Mouse (Mus musculus) heart, postnatal 10 days (tissue): Measurements from ENCODE around the gene Samt4. TPM values are rescaled to one million over a fixed set of nuclear protein-coding genes. Genes with fewer than 3 reads are reported as not detected.
"Not testable (repeated sequence)": the region's sequence is repeated elsewhere in the genome, so short reads cannot be mapped to it uniquely, and the experiment has no call there.

Experiments
- DNase-seq, 2 experiments: peaks; one replicate each; pipeline ENCODE4 v3.0.0; 2021
- intact Hi-C: fragments of 180-260 bp; cut with DNase I; formaldehyde crosslinking; loops from one replicate; pipeline ENCODE4 v1.15.1; 2025
- total RNA-seq, 2 experiments: library from RNA; stranded (reverse); gene quantifications; 2 replicates each; pipeline ENCODE4 v1.2.3; 2021

Samt4 gene
- total RNA-seq: not detected

DNA sequence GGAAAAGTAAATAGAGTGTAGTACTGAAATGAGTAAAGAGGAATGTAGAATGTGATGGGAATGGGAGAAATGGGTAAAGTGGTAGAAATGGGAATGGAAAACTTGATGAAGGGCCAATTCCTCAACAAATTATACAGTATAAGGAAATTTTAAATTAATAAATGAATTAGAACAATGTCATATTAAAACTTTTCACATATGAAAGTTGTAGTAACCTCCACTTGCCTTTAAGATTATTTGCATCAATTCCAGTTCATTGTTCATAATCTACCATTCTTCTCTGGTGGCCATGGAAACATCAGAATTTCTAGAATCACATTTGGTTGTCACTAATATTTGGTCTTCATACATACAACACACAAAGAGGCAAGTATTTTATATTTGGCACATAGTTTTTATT lies at the start of gene Samt4:
Samt4 (plus strand) TSS at position 301 of the 400 bp plus-strand sequence.
- intact Hi-C loops: no loop called here
- no peak for DNase-seq

DNA sequence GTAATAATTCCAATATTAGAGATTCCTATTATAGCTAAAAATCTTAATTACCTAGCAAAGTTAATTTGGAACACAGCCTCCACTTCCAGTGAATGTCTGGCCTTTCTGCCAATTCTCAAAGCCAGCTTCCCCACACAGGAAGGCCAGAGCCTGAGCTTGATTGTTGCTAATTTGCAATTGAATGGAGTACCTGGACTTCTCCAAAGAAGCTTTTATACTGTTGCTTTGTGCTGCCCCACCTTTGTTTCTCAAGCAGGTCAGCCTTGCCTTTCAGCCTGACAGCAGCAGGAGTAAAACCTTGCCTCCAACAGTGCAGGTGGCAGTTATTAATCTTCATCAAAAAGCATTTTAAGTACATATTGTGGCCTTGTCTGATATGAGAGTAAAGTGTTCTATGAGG lies 38.1 kb upstream of the Samt4 start:
- intact Hi-C loops, DNase-seq: not testable (repeated sequence)

DNA sequence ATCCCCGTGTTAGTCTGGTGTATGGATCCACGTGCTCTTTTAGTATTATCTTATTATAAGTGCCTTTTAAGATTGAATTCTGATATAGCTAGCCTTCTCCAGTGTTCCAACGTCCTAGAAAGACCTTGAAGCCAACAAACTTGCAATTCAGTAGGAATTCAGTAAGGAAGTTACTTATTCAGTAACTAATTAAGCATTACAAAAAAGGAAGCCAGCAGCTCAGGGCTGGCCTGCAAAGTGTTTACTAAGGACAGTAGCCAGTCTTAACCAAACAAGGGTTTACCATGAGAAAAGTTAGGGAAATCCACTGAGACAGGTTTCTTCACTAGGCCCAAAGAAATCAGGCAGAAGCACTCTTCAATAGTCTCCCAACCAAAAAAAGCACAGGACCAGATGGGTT lies 13.4 kb upstream of the Samt4 start:
- intact Hi-C loops: not testable (repeated sequence)

More for the DNA sequence above, 13.4 kb upstream of the Samt4 start:
- not testable (repeated sequence) for DNase-seq

Other genes with a start within 250 kb of the Samt4 start
- gene 4930524N10Rik, start 138.6 kb upstream of the Samt4 start, total RNA-seq: not detected
- gene Samt2, start 97.4 kb downstream of the Samt4 start, total RNA-seq: not detected